Mouse (Mus musculus): ENCODE data around the gene Ebf1. TPM values are rescaled to one million over a fixed set of nuclear protein-coding genes. Genes with fewer than 3 reads are reported as not detected.

Ebf1 gene
- polyA plus RNA-seq, 1 experiment from 2014 or later: 3.6 TPM

DNA sequence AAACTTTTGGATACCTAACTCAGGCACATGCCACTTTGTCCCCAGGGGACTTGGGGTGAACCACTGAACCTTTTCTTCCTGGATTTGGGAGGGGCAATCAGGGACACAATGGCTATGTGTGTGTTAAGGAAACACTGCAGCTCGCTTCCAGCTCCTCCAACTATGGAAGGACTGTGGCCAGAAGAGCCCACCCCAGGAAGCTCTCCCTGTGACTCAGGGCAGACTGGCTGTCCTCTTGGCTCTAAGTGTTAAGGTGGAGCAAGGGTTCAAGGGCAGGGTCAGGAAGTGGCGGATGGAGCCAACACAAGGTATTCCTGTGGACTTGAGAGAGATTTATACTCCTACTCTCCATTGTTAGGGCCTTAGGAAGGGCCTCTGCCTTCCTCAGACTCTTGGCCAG, 358.0 kb downstream of the Ebf1 start:
- Histone ChIP-seq H3K9ac (ENCODE audit: low read length) (no peak overlapping the region), H3K27me3 (ENCODE audit: control insufficient read depth, insufficient read depth, low read length) (no peaks in the 10 kb centered on the region), H3K36me3 (ENCODE audit: control insufficient read depth, insufficient read depth, low read length) (no peaks in the 10 kb centered on the region), H3K4me1 (replicated peaks; ENCODE audit: control insufficient read depth, insufficient read depth) (no peaks in the 10 kb centered on the region), H3K27ac (replicated peaks) (no peak overlapping the region), H3K9me3 (ENCODE audit: control insufficient read depth, low read length) (no peaks in the 10 kb centered on the region), H3K4me2 (replicated peaks; ENCODE audit: low read depth) (no peak overlapping the region), H3K4me3 (ENCODE audit: low read depth, low read length) (no peak overlapping the region)
- no peak for TF ChIP-seq EP300 (optimal IDR thresholded peaks at IDR 0.05)
- TF ChIP-seq CTCF (IDR thresholded peaks at IDR 0.05; ENCODE audit: low read depth): no peak
- DNase-seq (ENCODE audit: low spot score) (no peak), ATAC-seq (ENCODE audit: low FRiP score, low TSS enrichment) (peak; percentile 40; the same call in 1 of the 2 replicates)
- 66% methylated on average over 2 of the region's 2 CpGs for WGBS

DNA sequence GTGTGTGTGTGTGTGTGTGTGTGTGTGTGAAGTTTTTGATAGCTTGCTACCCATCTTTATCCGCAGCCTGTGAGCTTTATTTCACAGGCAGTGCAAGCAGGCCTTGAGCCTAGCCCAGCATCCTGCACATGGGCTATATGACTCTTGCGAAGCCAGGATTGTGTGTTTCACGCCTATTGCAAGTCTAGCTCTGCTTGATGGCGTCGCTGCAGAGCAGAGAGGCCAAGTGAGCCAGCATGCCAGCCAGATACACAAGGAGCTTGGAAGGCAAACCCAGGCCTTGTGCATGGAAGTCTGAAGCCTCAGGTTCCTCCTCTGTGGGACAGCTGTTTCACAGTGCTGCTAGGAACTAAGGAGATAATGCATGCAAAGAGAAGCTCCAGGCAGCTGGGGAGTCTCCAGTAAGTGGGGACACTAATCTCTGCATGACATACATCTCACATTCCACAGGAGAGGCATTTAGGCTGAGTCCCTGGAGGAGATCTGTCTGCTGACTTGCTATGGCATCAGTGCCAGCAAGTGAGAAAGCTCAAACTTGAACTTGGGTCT, 359.2 kb downstream of the Ebf1 start:
- Histone ChIP-seq H3K4me2 (replicated peaks; ENCODE audit: low read depth) (no peak overlapping the region), H3K9me3 (ENCODE audit: control insufficient read depth, low read length) (no peaks in the 10 kb centered on the region), H3K4me3 (ENCODE audit: low read depth, low read length) (no peak overlapping the region), H3K27me3 (ENCODE audit: control insufficient read depth, insufficient read depth, low read length) (no peaks in the 10 kb centered on the region), H3K36me3 (ENCODE audit: control insufficient read depth, insufficient read depth, low read length) (no peaks in the 10 kb centered on the region), H3K27ac (replicated peaks) (no peak overlapping the region), H3K9ac (ENCODE audit: low read length) (no peak overlapping the region), H3K4me1 (replicated peaks; ENCODE audit: control insufficient read depth, insufficient read depth) (no peaks in the 10 kb centered on the region)
- no peak for DNase-seq (ENCODE audit: low spot score)
- WGBS: 60% methylated on average over 5 of the region's 5 CpGs
- ATAC-seq (ENCODE audit: low FRiP score, low TSS enrichment): no peak
- no peak for TF ChIP-seq EP300 (optimal IDR thresholded peaks at IDR 0.05)
- no peak for TF ChIP-seq CTCF (IDR thresholded peaks at IDR 0.05; ENCODE audit: low read depth)

DNA sequence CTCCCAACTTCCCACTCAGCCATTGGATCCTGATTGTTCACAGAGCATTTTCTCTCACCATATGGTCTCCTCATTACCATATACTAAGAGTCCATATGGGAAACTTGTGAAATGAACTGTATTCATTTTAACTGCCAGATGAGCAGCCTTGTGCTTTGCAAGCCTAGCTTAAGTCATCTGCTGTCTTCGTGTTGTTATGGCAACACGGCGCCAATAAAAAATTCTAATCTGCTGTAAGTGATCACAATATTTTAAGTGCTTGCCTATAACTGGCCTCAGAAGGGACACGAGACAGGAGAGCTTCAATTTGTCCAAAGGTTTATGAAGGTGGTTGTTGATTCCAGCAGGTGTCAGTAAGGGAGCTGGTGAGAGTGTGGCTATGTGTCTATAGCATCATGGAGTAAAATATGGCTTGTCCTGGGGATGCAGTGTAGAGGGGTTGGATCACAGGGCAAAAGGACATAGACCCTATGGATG, 360.8 kb downstream of the Ebf1 start:
- H3K36me3 ChIP-seq (ENCODE audit: control insufficient read depth, insufficient read depth, low read length): no peaks in the 10 kb centered on the region
- H3K4me1 ChIP-seq (replicated peaks; ENCODE audit: control insufficient read depth, insufficient read depth): no peaks in the 10 kb centered on the region
- 68% methylated on average over 4 of the region's 4 CpGs for WGBS
- no peak overlapping the region for H3K4me2 ChIP-seq (replicated peaks; ENCODE audit: low read depth)
- H3K27ac ChIP-seq (replicated peaks): no peak overlapping the region
- no peaks in the 10 kb centered on the region for H3K27me3 ChIP-seq (ENCODE audit: control insufficient read depth, insufficient read depth, low read length)
- H3K9ac ChIP-seq (ENCODE audit: low read length): no peak overlapping the region
- no peak overlapping the region for H3K4me3 ChIP-seq (ENCODE audit: low read depth, low read length)
- no peaks in the 10 kb centered on the region for H3K9me3 ChIP-seq (ENCODE audit: control insufficient read depth, low read length)
- TF ChIP-seq EP300 (optimal IDR thresholded peaks at IDR 0.05) (no peak), CTCF (IDR thresholded peaks at IDR 0.05; ENCODE audit: low read depth) (no peak)
- DNase-seq (ENCODE audit: low spot score) (no peak), ATAC-seq (ENCODE audit: low FRiP score, low TSS enrichment) (no peak)

DNA sequence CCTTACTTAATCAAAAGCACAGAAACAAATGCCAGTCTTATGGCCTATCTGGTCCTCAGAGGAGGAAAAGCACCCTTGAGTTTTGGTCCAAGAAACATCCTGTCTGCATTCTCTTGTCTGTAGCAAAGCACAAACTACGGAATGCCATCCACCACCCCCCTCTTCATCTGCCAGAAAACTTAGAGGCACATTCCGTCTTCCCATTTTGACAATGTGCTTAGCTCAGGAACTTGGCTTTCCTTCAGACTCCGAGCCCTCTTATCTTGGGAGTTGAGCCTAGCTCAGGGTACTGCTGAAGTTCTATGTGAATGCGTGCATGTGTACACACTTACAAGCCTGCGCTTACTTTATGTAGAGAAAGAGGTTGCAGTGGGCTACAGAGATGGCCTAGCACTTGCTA, 362.3 kb downstream of the Ebf1 start:
- DNase-seq (ENCODE audit: low spot score) (no peak), ATAC-seq (ENCODE audit: low FRiP score, low TSS enrichment) (no peak)
- TF ChIP-seq EP300 (optimal IDR thresholded peaks at IDR 0.05) (no peak), CTCF (IDR thresholded peaks at IDR 0.05; ENCODE audit: low read depth) (no peak)
- Histone ChIP-seq H3K4me1 (replicated peaks; ENCODE audit: control insufficient read depth, insufficient read depth) (no peaks in the 10 kb centered on the region), H3K4me3 (ENCODE audit: low read depth, low read length) (no peak overlapping the region), H3K36me3 (ENCODE audit: control insufficient read depth, insufficient read depth, low read length) (no peaks in the 10 kb centered on the region), H3K4me2 (replicated peaks; ENCODE audit: low read depth) (no peak overlapping the region), H3K27ac (replicated peaks) (no peak overlapping the region), H3K9me3 (ENCODE audit: control insufficient read depth, low read length) (no peaks in the 10 kb centered on the region), H3K9ac (ENCODE audit: low read length) (no peak overlapping the region), H3K27me3 (ENCODE audit: control insufficient read depth, insufficient read depth, low read length) (no peaks in the 10 kb centered on the region)
- 40% methylated on average over 5 of the region's 5 CpGs for WGBS

DNA sequence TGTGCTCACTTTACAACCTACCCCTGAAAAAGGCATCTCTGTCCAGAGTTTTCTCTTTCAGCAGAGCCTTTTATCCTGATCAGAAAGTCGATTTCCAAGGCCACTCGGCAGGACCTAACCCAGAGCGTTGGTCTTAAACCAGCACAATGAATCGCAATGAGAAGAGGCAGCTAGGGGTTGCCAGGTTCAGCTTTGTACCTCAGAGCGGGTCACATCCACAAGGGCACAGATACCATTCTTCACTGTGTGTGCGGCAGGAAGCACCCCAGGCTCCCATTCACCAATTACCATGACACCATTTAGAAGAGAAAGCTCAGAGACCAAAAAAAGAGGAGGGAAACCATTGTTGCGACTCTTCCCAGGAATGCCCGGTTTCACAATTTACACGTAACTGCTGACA, 365.1 kb downstream of the Ebf1 start:
- no peak overlapping the region for H3K9ac ChIP-seq (ENCODE audit: low read length)
- TF ChIP-seq EP300 (optimal IDR thresholded peaks at IDR 0.05) (no peak), CTCF (IDR thresholded peaks at IDR 0.05; ENCODE audit: low read depth) (no peak)
- ATAC-seq (ENCODE audit: low FRiP score, low TSS enrichment): no peak
- no peak overlapping the region for H3K27ac ChIP-seq (replicated peaks)
- no peak for DNase-seq (ENCODE audit: low spot score)
- no peak overlapping the region for H3K4me2 ChIP-seq (replicated peaks; ENCODE audit: low read depth)
- no peaks in the 10 kb centered on the region for H3K27me3 ChIP-seq (ENCODE audit: control insufficient read depth, insufficient read depth, low read length)
- no peaks in the 10 kb centered on the region for H3K9me3 ChIP-seq (ENCODE audit: control insufficient read depth, low read length)
- no peaks in the 10 kb centered on the region for H3K36me3 ChIP-seq (ENCODE audit: control insufficient read depth, insufficient read depth, low read length)
- 70% methylated on average over 9 of the region's 9 CpGs for WGBS
- H3K4me1 ChIP-seq (replicated peaks; ENCODE audit: control insufficient read depth, insufficient read depth): no peaks in the 10 kb centered on the region
- no peak overlapping the region for H3K4me3 ChIP-seq (ENCODE audit: low read depth, low read length)

DNA sequence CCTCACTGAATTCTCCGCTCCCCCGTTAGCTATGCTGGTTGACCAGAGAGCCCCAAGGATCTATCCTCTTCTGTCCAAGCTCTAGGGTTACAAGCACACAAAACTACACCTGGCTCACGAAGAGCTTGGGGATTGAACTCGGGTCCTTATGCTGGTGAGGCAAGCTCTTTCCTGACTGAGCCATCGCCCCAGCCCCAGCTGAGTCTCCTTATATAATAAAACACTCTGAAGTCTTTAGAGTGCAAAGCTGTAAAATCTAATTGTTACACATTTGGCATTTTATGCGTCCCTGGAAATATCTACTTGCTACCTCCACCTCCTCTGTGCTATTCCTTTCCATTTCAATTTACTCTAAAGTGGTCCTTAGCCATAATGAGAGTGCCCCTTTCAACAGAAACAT, 366.8 kb downstream of the Ebf1 start:
- H3K27me3 ChIP-seq (ENCODE audit: control insufficient read depth, insufficient read depth, low read length): no peaks in the 10 kb centered on the region
- no peaks in the 10 kb centered on the region for H3K9me3 ChIP-seq (ENCODE audit: control insufficient read depth, low read length)
- no peak for ATAC-seq (ENCODE audit: low FRiP score, low TSS enrichment)
- H3K4me3 ChIP-seq (ENCODE audit: low read depth, low read length): no peak overlapping the region
- no peaks in the 10 kb centered on the region for H3K36me3 ChIP-seq (ENCODE audit: control insufficient read depth, insufficient read depth, low read length)
- no peak for TF ChIP-seq EP300 (optimal IDR thresholded peaks at IDR 0.05)
- no peak for TF ChIP-seq CTCF (IDR thresholded peaks at IDR 0.05; ENCODE audit: low read depth)
- DNase-seq (ENCODE audit: low spot score): no peak
- H3K4me1 ChIP-seq (replicated peaks; ENCODE audit: control insufficient read depth, insufficient read depth): no peaks in the 10 kb centered on the region
- H3K9ac ChIP-seq (ENCODE audit: low read length): no peak overlapping the region
- H3K27ac ChIP-seq (replicated peaks): no peak overlapping the region
- 89% methylated on average over 6 of the region's 6 CpGs for WGBS
- no peak overlapping the region for H3K4me2 ChIP-seq (replicated peaks; ENCODE audit: low read depth)

All from stomach, postnatal 0 days (tissue).